Mouse (Mus musculus) cerebellum, adult 2 months (tissue): Measurements from ENCODE around the gene Dennd1a. TPM values are rescaled to one million over a fixed set of nuclear protein-coding genes. Genes with fewer than 3 reads are reported as not detected.

Source experiments
- DNase-seq, 2 experiments: peaks; one replicate each; pipeline ENCODE4 v3.0.0; 2021
- H3K27ac ChIP-seq: fragments of 200-500 bp; 2 replicates; pipeline ENCODE4 v1.5.1; 2012; ENCODE audit warnings: low read length, control low read depth, inconsistent platforms; ENCODE audit not compliant: insufficient read depth
- H3K27me3 ChIP-seq: fragments of 200-500 bp; 2 replicates; pipeline ENCODE4 v1.6.1; 2012; ENCODE audit warnings: inconsistent platforms, mild to moderate bottlenecking, low read length, moderate library complexity; ENCODE audit not compliant: control insufficient read depth, insufficient read depth
- H3K4me1 ChIP-seq: fragments of 200-500 bp; 2 replicates; pipeline ENCODE4 v1.6.1; 2011; ENCODE audit warnings: low read length; ENCODE audit not compliant: control insufficient read depth, insufficient read depth
- H3K4me3 ChIP-seq: fragments of 200-500 bp; replicated peaks from 2 replicates; pipeline ENCODE3; 2011; ENCODE audit warnings: mild to moderate bottlenecking, low read depth, low read length, control low read depth; ENCODE audit not compliant: insufficient read depth
- CTCF ChIP-seq: fragments of 200-500 bp; IDR thresholded peaks from 2 replicates; pipeline ENCODE4 v1.5.1; 2011; ENCODE audit warnings: low read depth, mild to moderate bottlenecking, control low read depth, low read length, moderate library complexity, borderline replicate concordance; ENCODE audit not compliant: insufficient read depth
- POLR2A ChIP-seq: fragments of 200-500 bp; IDR thresholded peaks from 2 replicates; pipeline ENCODE4 v1.6.1; 2011; ENCODE audit warnings: low read length, control low read depth, borderline replicate concordance; ENCODE audit not compliant: insufficient read depth
- WGBS: fragments of 180-500 bp; shearing (Covaris S2); methylation state at CpG from one replicate; pipeline ENCODE4 v1.1.7; 2018; 5-methylcytosine and 5-hydroxymethylcytosine counted together
- polyA plus RNA-seq: library from polyadenylated mRNA; depleted of rRNA; stranded (reverse); fragments of >200 nt; gene quantifications from 2 replicates; pipeline ENCODE4 v1.2.3, GENCODE M21; 2012

The Dennd1a gene
- polyA plus RNA-seq, 1 experiment = 38.0 TPM

GRCm38 (mm10) chr2:38283961-38284360, 3.2 kb downstream of the Dennd1a start:
- Histone ChIP-seq H3K4me3 (no peak overlapping the region), H3K4me1 (peaks cover 2% of the 10 kb centered on the region; the same call in 1 of the 2 replicates), H3K27ac (no peak overlapping the region), H3K27me3 (no peaks in the 10 kb centered on the region)
- no peak for TF ChIP-seq CTCF
- TF ChIP-seq POLR2A = no peak
- DNase-seq = no peak
- 85% methylated on average over 1 of the region's 1 CpGs for WGBS

- DNase-seq = no peak
- TF ChIP-seq POLR2A (no peak), CTCF (no peak)
- Histone ChIP-seq H3K27me3 (no peaks in the 10 kb centered on the region), H3K4me3 (no peak overlapping the region), H3K27ac (no peak overlapping the region), H3K4me1 (peaks cover 2% of the 10 kb centered on the region; the same call in 1 of the 2 replicates)
These were observed 6.8 kb downstream of the Dennd1a start for GRCm38 (mm10) chr2:38280376-38280775.

GRCm38 (mm10) chr2:38274973-38275372, 12.2 kb downstream of the Dennd1a start:
- no peaks in the 10 kb centered on the region for H3K27me3 ChIP-seq
- H3K4me1 ChIP-seq = no peaks in the 10 kb centered on the region
- no peak overlapping the region for H3K4me3 ChIP-seq
- 96% methylated on average over 2 of the region's 2 CpGs for WGBS
- no peak for TF ChIP-seq POLR2A
- H3K27ac ChIP-seq = no peak overlapping the region
- no peak for DNase-seq

- Histone ChIP-seq H3K4me3 (no peak overlapping the region), H3K27me3 (no peaks in the 10 kb centered on the region), H3K4me1 (no peaks in the 10 kb centered on the region), H3K27ac (no peak overlapping the region)
- no peak for TF ChIP-seq POLR2A
- no peak for TF ChIP-seq CTCF
- DNase-seq = no peak
- WGBS = 81% methylated on average over 2 of the region's 2 CpGs
These were observed 23.5 kb downstream of the Dennd1a start for GRCm38 (mm10) chr2:38263653-38264052.

- TF ChIP-seq CTCF = no peak
- no peak for TF ChIP-seq POLR2A
- no peak overlapping the region for H3K4me3 ChIP-seq
- H3K4me1 ChIP-seq = no peaks in the 10 kb centered on the region
- no peak for DNase-seq
- no peak overlapping the region for H3K27ac ChIP-seq
- no peaks in the 10 kb centered on the region for H3K27me3 ChIP-seq
These were observed 28.1 kb downstream of the Dennd1a start for GRCm38 (mm10) chr2:38259052-38259451.

GRCm38 (mm10) chr2:38237616-38238015, 49.6 kb downstream of the Dennd1a start:
- DNase-seq = no peak
- Histone ChIP-seq H3K4me1 (no peaks in the 10 kb centered on the region), H3K27me3 (no peaks in the 10 kb centered on the region), H3K4me3 (no peak overlapping the region), H3K27ac (no peak overlapping the region)
- 91% methylated on average over 1 of the region's 1 CpGs for WGBS
- TF ChIP-seq POLR2A (no peak), CTCF (no peak)

- Histone ChIP-seq H3K4me3 (no peak overlapping the region), H3K4me1 (no peaks in the 10 kb centered on the region), H3K27me3 (no peaks in the 10 kb centered on the region), H3K27ac (no peak overlapping the region)
- TF ChIP-seq POLR2A (no peak), CTCF (no peak)
- 96% methylated on average over 2 of the region's 2 CpGs for WGBS
- no peak for DNase-seq
These were observed 51.6 kb downstream of the Dennd1a start for GRCm38 (mm10) chr2:38235593-38235992.

- Histone ChIP-seq H3K4me3 (no peak overlapping the region), H3K27ac (no peak overlapping the region), H3K27me3 (no peaks in the 10 kb centered on the region), H3K4me1 (no peaks in the 10 kb centered on the region)
- 86% methylated on average over 5 of the region's 5 CpGs for WGBS
- TF ChIP-seq CTCF = no peak
- no peak for TF ChIP-seq POLR2A
- DNase-seq = no peak
These were observed 57.3 kb downstream of the Dennd1a start for GRCm38 (mm10) chr2:38229882-38230281.

GRCm38 (mm10) chr2:38223759-38224158, 63.4 kb downstream of the Dennd1a start:
- Histone ChIP-seq H3K4me3 (no peak overlapping the region), H3K27me3 (no peaks in the 10 kb centered on the region), H3K4me1 (no peaks in the 10 kb centered on the region), H3K27ac (no peak overlapping the region)
- DNase-seq = no peak
- WGBS = 72% methylated on average over 2 of the region's 2 CpGs
- TF ChIP-seq POLR2A (no peak), CTCF (no peak)

- DNase-seq = no peak
- Histone ChIP-seq H3K4me1 (no peaks in the 10 kb centered on the region), H3K27ac (no peak overlapping the region), H3K27me3 (no peaks in the 10 kb centered on the region), H3K4me3 (no peak overlapping the region)
- TF ChIP-seq CTCF (no peak), POLR2A (no peak)
These were observed 65.7 kb downstream of the Dennd1a start for GRCm38 (mm10) chr2:38221461-38221860.
